Mouse (Mus musculus): ENCODE results near the gene Cyp2s1.

DNA sequence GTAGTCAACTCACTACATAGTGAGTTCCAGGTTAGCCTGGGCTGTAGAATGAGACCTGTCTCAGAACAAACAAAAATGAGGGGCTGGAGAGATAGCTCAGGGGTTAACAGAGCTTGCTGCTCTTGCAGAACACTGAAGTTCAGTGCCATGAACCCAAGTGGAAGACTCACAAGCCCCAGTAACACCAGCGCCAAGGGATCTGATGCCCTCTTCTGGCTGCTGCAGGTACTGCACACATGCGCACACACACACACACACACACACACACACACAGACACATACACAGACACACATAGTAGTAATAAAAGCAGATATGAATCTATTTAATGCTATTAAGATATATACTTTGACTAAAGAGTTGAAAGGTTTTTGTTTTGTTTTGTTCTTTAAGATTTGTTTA lies 18.2 kb downstream of the Cyp2s1 start:
- TF ChIP-seq CTCF (IDR thresholded peaks at IDR 0.05; ENCODE audit: low read depth, low read length) (peak; percentile 35), POLR2A (IDR thresholded peaks at IDR 0.05; ENCODE audit: insufficient read depth, low read length) (no peak)
